Mouse (Mus musculus): ENCODE measurements at regions not wholly inside any gene's neighbourhood (a gene's known extent, or its start where the extent isn't known, plus 50 kb on each side); places are given as distances from the start of the nearest gene placed in this dataset.
A peak's percentile ranks its signal among the peaks of the same experiment; 100 is the strongest.

DNA sequence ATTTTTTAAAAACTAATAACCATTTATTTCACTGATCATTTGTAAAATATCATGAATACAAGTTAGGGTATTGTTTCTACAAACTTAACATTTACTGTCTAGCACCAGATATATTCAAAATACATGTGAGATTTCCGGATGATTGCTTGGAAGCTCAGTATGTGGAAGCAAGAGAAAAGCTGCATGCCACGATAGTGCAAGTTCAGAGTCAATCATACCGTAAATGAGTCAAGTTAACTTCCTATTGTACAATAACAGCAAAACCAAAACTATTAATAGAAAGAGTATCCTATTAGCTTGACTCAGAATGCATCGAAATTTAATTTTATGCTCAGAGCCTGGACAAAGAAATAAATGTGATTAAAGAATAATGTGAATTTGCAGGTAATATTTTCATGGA, 1284.6 kb upstream of the Cited2 start:
- no peak for DNase-seq (ENCODE audit: low spot score in 2 of 2)

DNA sequence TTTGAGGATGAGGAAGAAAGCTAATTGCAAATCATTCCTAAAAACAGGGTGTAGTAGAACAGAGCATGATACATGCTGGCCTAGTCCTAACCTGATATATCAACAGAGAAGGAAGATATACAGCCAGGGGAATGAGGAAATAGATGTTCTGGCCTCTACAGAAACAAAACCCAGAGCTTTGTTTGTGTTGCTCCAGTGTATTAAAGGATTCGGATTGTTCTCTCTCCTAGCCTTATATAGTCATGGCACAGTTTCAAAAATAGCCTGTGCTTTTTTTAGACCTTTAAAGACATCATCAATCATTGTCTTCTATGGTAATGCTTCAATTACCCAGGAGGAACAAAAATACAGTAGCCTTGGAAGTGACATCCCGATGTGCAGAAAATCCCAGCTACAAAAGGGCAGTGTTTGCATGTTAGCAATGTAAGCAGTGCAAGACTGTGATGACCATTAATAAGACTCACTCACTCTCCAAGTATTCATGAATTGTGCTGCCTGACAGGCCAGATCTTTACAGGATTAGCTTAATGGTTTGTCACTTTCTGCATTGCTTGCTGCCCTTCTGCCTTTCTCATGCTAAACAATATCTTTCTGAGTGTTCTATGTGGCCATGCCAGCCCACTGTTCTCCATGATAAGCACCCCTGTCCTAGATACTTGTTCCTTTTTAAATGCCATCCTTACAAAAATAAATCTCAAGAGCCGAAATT, 1281.9 kb upstream of the Cited2 start:
- DNase-seq (ENCODE audit: low spot score in 2 of 2), result no peak

DNA sequence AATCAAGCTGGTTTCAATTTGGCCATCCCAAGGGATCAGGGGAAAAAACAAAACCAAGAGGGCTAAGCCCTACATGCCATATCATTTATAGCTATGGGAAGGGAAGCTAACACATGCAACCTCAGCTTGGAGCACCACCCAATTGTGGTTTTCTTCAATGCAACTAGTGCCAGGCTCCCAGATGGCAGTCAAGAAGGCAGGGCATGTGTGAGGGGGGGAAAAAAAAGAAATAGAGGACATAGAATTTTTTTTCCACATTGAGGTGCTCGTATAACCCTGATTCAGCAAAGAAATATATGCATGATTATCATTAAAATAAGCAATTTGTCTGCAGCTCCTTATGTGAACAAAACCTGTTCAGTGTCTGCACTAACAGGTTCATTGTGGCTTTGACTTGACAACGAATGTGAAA, 1281.4 kb upstream of the Cited2 start:
- DNase-seq (ENCODE audit: low spot score in 2 of 2), result no peak

DNA sequence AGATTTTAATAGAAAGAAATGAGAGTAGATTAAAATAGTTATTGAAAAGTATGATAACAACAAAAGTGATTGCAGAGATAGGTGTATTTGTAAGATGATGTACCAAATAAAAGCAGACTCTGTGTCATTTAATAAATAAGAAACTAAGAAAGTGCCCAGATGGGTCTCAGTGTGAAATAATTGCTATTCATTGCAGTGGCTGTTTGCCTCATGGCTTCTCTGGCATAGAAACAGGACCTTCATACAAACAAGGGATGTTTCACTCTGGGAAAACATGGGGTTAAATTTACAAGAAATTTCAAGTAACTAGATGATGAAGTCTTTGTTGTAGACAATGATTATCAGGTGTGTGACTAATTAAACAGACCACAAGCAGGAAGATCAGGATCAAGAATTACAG, 1279.1 kb upstream of the Cited2 start:
- no peak for DNase-seq (ENCODE audit: low spot score in 2 of 2)

DNA sequence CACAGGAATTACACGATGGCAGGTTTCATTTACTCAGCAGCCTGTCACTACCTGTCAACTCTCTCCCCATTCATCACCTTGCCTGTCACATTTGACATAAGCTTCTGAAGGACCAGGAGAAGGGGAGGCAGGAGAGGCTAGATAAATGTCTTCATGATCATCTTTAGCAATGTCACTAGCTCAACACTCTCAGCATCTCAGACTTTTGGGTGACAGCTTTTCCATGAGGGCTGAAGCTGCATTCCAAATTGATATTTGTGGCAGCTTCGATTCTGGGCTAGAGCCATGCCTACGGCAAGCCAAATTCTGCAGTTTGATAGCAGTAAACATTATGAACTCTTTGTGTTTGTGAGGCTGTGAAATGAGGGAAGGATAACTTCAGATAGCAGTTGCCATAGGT, 1255.1 kb upstream of the Cited2 start:
- DNase-seq (ENCODE audit: low spot score in 2 of 2), result no peak

DNA sequence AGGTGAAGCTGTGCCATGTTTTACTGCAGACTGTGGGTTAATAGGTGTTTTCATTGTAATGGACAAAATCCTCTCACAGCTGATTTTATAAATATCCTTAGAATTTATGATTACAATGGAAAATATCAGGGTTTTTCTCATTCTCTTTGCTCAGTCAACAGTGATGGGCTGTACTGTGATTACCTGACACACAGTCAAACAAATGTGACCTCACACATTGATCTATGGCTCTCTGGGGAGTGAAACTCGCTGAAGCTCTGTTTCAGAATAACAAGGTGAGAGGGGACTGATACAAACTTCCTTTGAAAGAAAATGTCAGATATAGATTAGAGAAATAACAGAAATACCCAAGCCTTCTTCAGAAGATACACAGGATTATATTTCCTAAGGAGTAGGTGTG, 1253.3 kb upstream of the Cited2 start:
- no peak for DNase-seq (ENCODE audit: low spot score in 2 of 2)

DNA sequence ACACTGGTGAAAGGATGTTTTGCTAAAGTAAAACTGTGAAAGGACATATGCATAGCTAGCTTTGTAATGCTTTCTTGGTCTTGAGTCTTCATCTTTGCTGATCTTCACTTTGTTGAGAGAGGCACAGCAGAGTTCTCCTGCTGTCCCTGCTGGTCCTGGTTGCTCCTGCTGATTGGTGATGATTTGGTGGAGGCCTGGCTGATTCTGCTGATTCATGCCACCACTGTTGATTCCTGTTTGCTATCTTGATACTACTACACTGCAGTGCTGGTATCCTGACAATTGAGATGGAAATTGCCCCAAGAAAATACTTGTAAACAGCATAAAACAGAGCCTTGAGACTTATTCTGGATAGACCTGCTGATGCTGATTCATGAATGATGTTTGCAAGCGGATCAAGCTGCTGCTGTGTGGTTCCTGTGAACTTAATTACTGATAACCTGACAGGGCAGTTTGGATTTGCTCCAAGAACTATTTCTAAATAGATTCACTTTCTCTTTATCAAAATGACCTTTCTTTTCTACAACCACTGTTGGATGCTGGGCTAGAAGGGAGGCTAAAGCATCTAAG, 1249.0 kb upstream of the Cited2 start:
- no peak for DNase-seq (ENCODE audit: low spot score in 2 of 2)

DNA sequence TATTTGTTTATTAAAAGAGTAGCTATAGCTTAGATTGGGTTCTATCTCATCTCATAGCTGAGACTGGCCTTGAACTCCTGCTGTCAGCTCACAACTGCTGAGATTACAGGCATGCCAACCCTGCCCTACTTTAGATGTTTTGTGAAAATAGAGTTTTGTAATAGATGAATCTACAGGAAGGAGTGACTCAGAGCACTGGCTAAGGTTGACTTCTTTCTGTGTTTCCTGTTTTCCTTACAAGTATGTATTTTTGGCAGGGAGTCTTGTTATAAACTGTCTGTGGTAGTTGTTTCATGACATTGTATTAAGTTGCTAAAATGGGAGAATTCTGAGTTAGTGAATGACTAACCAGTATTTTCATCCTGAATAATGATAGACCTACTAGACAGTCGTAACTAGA, 1224.4 kb upstream of the Cited2 start:
- no peak for DNase-seq (ENCODE audit: low spot score in 2 of 2)

DNA sequence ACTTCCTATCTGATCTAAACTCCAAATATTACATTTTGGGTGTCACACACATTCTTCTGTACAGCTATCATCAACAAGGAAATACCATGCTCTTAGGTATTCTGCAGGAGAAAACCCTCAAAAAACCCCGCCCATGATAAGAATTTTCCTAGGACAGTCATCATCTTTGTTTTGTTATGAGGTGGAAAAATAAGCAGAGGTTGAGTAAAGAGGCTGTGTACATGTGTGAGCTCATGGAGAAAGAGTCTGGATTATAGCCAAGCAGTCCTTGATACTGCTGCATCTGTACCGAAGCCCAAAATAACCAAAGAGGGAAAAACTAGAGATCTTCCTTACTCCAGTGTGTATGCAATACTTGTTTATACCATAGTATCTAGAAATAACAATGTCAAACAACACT, 1215.3 kb upstream of the Cited2 start:
- DNase-seq (ENCODE audit: low spot score in 2 of 2), result no peak

DNA sequence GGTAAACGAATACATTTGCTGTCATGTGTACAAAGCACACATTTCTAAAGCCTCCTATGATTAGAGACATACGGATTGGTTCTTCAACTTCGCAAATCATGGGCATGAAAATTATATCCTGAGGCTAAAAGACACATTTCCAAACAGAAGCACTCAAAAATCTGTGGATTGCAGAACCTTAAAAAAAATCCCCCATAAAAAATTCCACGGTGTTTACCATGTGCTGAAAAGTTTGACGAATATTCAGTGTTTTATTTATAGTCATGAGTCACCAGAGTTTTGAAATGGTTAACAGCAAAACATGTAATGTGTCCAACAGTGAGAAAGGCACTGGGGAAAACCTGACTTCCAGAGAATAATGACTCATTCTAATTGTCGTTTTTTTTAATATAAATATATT, 1214.9 kb upstream of the Cited2 start:
- no peak for DNase-seq (ENCODE audit: low spot score in 2 of 2)

DNA sequence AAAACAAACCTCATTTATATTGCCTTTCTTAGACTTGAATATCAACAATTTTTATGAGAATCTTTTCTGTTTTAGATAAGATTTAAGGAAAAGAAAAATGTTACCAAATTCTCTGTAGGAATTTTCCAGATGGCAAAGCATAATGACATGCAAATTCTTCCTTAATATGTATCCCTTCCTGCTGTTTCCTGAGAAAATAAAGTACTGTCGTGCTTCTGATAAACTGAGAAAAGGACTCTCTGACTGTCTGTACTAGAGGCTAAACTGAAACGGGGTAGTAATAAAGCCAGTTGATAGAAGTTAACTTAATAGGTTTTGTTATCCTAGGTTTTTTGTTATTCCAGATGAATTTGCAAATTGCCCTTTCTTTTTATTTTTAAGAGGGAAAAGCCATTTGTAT, 1208.4 kb upstream of the Cited2 start:
- DNase-seq (ENCODE audit: low spot score in 2 of 2), result no peak

DNA sequence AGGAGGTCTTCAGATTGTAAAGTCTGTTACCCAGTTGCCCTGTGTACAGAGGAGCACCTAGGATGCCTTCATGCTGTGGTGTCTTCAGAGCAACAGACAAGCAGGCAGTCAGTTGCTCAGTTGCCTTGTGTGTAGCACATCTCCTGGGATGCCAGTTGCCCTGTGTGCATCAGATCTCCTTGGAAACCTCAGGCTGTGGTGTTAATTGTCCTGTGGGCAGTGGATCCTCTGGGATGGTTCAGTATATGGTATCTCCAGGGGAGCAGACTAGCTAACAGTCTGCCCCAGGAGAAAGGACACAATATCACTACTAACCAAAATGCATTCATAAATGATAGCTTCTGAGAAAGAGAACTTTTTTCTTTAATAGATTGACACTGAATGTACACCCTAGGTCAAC, 1201.1 kb upstream of the Cited2 start:
- DNase-seq (ENCODE audit: low spot score in 2 of 2), result no peak

DNA sequence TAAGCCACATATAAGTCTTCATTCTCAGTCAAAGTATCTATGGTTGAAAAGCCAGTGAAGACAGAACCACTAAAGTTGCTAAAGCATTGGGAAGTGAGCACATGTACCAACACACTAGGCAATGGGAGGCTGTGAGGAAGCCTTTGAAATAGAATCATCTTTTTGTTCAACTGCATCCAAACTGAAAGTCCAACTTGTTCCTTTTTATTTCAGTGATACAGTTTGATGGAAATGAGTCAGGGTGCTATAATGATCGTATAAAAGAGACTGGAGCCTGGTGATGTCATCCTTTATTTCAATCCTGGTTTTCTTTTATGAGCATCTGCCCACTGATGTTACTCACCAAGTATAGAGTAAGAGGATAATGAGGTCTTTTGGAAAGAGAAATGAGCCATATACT, 1198.9 kb upstream of the Cited2 start:
- DNase-seq (ENCODE audit: low spot score in 2 of 2), result no peak

DNA sequence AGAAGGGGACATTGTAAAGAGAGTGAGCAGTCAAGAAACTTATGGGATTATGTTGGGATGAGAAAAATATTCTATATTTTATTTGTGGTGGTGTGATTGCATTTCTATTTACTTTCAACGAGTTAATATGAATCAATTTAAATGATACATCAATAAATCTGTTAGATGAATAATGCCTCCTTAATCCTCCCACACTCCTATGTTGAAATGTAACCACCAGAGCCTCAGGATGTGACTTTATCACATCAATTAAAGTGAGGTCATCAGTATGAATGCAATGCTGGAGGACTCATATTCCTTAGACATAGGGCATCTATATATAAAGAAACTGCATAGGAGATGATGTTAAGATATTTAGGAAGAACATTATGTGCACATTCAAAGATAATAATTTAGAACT, 1195.3 kb upstream of the Cited2 start:
- DNase-seq (ENCODE audit: low spot score in 2 of 2), result no peak

DNA sequence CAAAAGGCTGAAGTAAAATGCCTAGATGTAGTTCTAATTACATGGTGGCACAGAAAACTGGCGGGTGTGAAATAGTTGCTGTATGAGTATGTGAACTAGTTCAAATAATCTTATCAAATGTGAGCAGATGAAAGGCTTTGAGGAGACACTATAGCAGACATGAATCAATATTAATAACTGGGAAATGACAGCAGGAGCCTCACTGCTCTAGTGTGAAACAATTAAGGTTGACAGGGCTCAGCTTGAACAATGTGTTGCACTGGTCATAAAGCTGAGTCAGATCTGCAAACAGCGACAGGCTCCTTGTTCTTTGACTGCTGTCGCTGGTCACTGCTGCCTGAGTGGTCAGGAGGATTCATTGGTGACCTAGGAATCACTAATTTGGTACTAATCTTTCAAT, 1185.4 kb upstream of the Cited2 start:
- DNase-seq (ENCODE audit: low spot score in 2 of 2), result no peak

DNA sequence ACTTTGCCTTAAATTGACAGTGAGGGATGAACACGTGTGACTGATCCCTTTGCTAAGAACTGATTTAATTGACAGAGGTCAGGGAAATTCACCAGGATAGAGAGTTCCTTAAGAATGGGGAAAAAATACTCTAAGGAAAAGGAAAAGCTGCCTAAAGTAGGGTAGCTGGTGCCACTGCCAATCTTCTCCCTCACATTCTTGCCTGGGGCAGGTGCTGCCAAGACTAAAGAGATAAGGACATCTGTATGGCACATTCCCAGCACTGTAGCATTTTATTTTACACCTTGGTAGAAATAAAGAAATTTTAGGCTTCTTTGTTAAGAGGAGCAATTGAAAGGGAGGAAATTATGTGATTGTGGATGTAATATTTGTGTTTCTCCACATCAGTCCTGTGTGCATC, 1184.6 kb upstream of the Cited2 start:
- DNase-seq (ENCODE audit: low spot score in 2 of 2), result no peak

DNA sequence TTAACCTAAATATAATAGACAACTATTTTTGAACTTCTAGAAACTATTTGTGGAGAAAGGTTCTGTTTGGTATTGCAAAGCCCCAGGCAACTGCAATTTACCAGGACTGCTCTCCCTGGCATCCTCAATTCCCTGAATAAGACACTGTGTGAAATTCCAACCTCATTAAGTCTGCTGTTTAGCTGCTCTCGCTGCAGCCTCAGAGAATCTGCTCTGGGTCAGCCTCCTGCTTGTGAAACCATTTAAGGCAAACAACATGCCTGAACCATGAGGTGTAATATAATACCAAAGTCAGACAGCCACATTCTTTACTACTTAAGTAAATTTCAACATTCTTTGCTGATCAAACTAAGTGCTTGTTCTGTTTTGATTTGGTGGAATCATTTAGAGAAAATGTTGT, 1177.6 kb upstream of the Cited2 start:
- no peak for DNase-seq (ENCODE audit: low spot score in 2 of 2)

DNA sequence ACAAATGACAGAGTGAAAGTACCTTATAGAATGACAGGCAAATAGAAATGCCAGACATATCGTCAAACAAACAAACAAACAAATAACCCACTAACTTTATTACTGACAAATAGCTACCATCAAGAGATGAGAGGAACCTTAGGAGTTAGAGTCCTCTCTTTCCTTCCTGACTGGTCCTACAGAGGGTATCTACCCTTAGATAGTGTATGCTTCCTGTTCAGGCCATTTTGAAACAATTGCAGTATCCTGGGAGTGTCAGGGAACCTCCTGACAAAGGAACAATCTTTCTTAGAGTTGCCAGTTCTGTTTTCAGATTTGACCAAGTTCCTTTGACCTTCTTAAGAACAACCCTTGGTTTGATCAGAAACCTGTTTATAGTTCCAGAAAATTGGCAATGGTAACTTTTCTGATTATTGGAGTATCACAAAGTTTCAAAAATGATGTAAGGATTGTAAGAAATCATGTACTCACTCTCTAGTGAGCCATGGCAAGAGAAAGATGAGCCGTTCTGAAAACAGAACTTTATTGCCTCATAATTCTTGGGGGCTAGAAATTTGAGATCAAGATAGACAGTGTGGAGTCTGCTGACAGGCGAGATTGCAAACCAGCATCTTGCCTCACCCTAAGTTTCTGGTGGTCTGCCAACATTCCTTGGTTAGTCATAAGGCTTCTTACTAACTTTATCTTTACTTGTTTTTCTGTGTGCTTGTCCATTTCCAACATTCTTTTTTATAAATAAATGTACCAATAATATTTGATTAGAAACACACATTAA, 1170.0 kb upstream of the Cited2 start:
- peak in 1 of 2 experiments; percentile 51 for DNase-seq (ENCODE audit: low spot score in 2 of 2)

DNA sequence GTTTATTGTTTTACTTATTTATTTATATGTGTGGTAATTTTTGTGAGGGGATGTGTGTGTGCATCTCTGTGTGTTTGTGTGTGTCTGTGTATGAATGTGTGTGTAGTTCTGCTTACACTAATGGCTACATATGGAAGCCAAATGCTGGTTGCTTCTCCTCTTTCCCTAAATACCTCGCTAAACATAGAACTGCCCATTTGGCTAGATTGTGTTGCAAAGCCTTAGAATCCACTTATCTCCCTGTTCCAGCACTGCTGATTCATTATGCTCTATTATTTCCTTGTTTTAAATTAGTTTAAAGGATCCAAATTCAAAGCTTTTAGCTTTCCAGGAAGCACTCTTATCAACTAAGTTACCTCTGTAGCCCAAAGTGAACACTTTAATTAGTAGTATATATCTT, 1148.5 kb upstream of the Cited2 start:
- DNase-seq (ENCODE audit: low spot score in 2 of 2), result no peak

DNA sequence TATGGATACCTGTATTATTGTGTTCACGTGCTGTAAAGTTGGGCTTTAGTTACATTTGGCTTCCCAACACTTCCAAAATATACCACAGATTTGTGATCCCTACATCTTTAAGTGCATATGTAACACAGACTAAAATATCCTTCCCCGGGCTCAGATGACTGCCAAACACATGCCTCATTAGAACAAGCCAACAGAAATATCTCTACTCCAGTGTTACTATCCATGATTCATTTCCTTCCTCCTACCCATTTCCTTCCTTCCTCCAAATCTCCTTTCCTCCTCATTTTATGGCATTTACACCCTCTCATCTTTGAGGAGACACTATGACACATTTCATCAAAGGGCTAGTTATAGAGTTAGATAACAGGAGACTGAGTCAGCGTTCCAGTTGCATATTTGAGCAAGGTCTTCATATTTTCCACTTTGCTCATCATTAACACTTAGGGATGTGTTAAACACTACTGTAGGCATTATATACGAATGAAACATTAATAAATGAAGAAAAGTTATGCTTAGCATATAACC, 1144.4 kb upstream of the Cited2 start:
- DNase-seq (ENCODE audit: low spot score in 2 of 2), result no peak

DNA sequence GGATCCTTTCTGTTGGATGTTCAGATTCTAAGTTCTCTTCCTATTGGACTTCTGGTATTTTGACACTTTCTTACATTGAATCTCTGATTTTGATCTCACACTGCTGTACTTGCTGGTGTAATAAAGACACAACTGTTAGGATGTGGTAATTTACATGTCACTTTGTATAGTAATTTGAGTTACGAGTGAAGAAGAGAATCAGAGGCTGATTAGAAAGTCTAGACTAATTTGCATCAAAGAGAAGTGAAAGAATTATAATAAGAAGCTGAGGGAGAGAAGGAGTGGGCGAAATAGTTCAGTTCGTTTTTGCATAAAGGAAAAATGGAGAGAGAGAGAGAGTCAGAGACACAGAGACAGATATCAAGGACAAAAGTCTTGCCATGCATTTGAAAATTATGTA, 1142.8 kb upstream of the Cited2 start:
- DNase-seq (ENCODE audit: low spot score in 2 of 2), result no peak

DNA sequence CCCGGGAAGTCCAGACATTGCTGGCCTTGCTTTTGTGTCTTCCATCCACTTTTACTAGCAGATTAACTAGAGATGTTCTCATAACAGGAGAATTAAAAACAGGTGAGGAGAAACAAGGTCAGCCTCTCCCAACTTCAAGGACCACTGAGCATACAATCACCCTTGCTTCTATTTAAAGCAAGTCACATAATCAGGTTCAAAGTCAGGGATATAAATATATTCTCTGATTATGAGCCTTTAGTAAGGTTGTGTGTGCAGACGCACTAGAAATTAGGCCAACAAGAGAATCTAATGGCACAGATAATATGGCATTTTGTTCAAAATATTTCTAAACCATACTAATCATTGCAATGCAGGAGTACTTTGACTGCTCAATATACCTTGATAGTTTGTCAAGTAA, 1134.2 kb upstream of the Cited2 start:
- DNase-seq (ENCODE audit: low spot score in 2 of 2), result no peak

DNA sequence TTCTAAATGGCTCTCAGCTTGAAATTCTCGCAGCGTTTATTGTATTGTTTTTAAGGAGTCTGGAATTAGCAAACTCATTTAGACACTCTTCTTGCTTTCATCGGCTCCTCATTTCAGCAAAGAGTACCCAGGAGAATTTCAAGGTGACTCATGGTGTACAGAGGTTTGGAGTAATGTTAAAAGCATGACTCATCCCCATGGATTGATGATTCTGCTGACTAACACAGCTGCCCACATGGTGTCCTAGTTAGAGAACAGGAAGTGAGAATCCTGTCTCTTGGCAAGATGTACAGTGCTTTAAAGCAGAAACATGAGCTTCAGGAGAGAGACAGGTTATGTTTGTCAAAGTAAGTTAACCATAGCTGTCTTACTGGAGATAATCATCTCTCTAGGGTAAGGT, 1133.6 kb upstream of the Cited2 start:
- DNase-seq (ENCODE audit: low spot score in 2 of 2), result peak in 1 of 2 experiments; percentile 4
